Mouse (Mus musculus): ENCODE measurements around the gene Rfx8.

GRCm38 (mm10) chr1:39691974-39692373 lies 28.8 kb downstream of the Rfx8 start:
- TF ChIP-seq CTCF (IDR thresholded peaks at IDR 0.05; ENCODE audit: low read depth): no peak
- no peak for TF ChIP-seq EP300 (IDR thresholded peaks at IDR 0.05; ENCODE audit: low read depth)
